Mouse (Mus musculus): ENCODE results near the gene Nwd1. TPM values are rescaled to one million over a fixed set of nuclear protein-coding genes. Genes with fewer than 3 reads are reported as not detected.

Nwd1 gene
- 10 to 100 TPM; 51.1 to 52.1 TPM for total RNA-seq (2021)
- long read RNA-seq, experiment 1, full-length matches to known transcripts: 2 of 25 reads
- long read RNA-seq, experiment 1, partial matches to known transcripts: 1 of 25 reads
- long read RNA-seq, experiment 1, other reads (novel, unspliced or antisense): 22 of 25 reads
- long read RNA-seq, experiment 2, full-length matches to known transcripts: 6 of 43 reads
- long read RNA-seq, experiment 2, partial matches to known transcripts: 2 of 43 reads
- long read RNA-seq, experiment 2, other reads (novel, unspliced or antisense): 35 of 43 reads

- no peak; the same call in 1 of the 2 replicates for TF ChIP-seq CTCF (conservative IDR thresholded peaks at IDR 0.05)
These were observed at the start of gene Nwd1 for GRCm38 (mm10) chr8:72646060-72646767. TSS of gene Nwd1 (plus strand) at chr8:72646711.

GRCm38 (mm10) chr8:72642885-72643284 is 3.6 kb upstream of the Nwd1 start:
- no peak overlapping the region for H3K4me3 ChIP-seq

More at GRCm38 (mm10) chr8:72646060-72646767, at the start of gene Nwd1:
- peak within 1 kb of the TSS; percentile 49 for H3K4me3 ChIP-seq
- peak within 1 kb of the TSS; percentile 93 for H3K27ac ChIP-seq
- peak; percentile 90 to 92 for DNase-seq (ENCODE audit: low spot score in 2 of 2)

GRCm38 (mm10) chr8:72644601-72645000 is 1.9 kb upstream of the Nwd1 start:
- peak; percentile 82 for TF ChIP-seq CTCF (conservative IDR thresholded peaks at IDR 0.05)
- no peak overlapping the region for H3K4me3 ChIP-seq
- no peak overlapping the region for H3K27ac ChIP-seq
- peak; percentile 53 to 61 for DNase-seq (ENCODE audit: low spot score in 2 of 2)

More at GRCm38 (mm10) chr8:72642885-72643284, 3.6 kb upstream of the Nwd1 start:
- H3K27ac ChIP-seq: no peak overlapping the region
- DNase-seq (ENCODE audit: low spot score in 2 of 2): no peak
- TF ChIP-seq CTCF (conservative IDR thresholded peaks at IDR 0.05): no peak

GRCm38 (mm10) chr8:72646768-72647143 is 245 bp downstream of the Nwd1 start:
- Histone ChIP-seq H3K4me3 (peak overlapping the region; percentile 49), H3K27ac (peak overlapping the region; percentile 93)
- no peak for TF ChIP-seq CTCF (conservative IDR thresholded peaks at IDR 0.05)
- no peak for DNase-seq (ENCODE audit: low spot score in 2 of 2)

GRCm38 (mm10) chr8:72650697-72651096 is 4.2 kb downstream of the Nwd1 start:
- DNase-seq (ENCODE audit: low spot score in 2 of 2): no peak
- TF ChIP-seq CTCF (conservative IDR thresholded peaks at IDR 0.05): no peak
- peak overlapping the region; percentile 93 for H3K27ac ChIP-seq
- peak overlapping the region; percentile 49; the same call in 1 of the 2 replicates for H3K4me3 ChIP-seq

- peak in 1 of 2 experiments; percentile 50 for DNase-seq (ENCODE audit: low spot score in 2 of 2)
- peak overlapping the region; percentile 85 for H3K27ac ChIP-seq
These were observed 8.3 kb downstream of the Nwd1 start for GRCm38 (mm10) chr8:72654565-72655521.

GRCm38 (mm10) chr8:72655522-72655912 is 9.0 kb downstream of the Nwd1 start:
- TF ChIP-seq CTCF (conservative IDR thresholded peaks at IDR 0.05): no peak
- DNase-seq (ENCODE audit: low spot score in 2 of 2): no peak
- no peak overlapping the region for H3K4me3 ChIP-seq
- H3K27ac ChIP-seq: peak overlapping the region; percentile 85

More at GRCm38 (mm10) chr8:72654565-72655521, 8.3 kb downstream of the Nwd1 start:
- TF ChIP-seq CTCF (conservative IDR thresholded peaks at IDR 0.05): peak; percentile 64
- no peak overlapping the region for H3K4me3 ChIP-seq

- peak; percentile 50 for TF ChIP-seq CTCF (conservative IDR thresholded peaks at IDR 0.05)
- DNase-seq (ENCODE audit: low spot score in 2 of 2): no peak
- Histone ChIP-seq H3K27ac (no peak overlapping the region), H3K4me3 (no peak overlapping the region)
These were observed 13.5 kb downstream of the Nwd1 start for GRCm38 (mm10) chr8:72659967-72660366.

- no peak for TF ChIP-seq CTCF (conservative IDR thresholded peaks at IDR 0.05)
- Histone ChIP-seq H3K4me3 (no peak overlapping the region), H3K27ac (no peak overlapping the region; the same call in 1 of the 2 replicates)
- DNase-seq (ENCODE audit: low spot score in 2 of 2): no peak
These were observed 17.7 kb downstream of the Nwd1 start for GRCm38 (mm10) chr8:72664107-72664652.

GRCm38 (mm10) chr8:72664757-72665156 is 18.2 kb downstream of the Nwd1 start:
- Histone ChIP-seq H3K27ac (no peak overlapping the region), H3K4me3 (no peak overlapping the region)
- DNase-seq (ENCODE audit: low spot score in 2 of 2): no peak
- TF ChIP-seq CTCF (conservative IDR thresholded peaks at IDR 0.05): no peak

GRCm38 (mm10) chr8:72665405-72665804 is 18.9 kb downstream of the Nwd1 start:
- no peak for DNase-seq (ENCODE audit: low spot score in 2 of 2)
- no peak overlapping the region for H3K27ac ChIP-seq
- H3K4me3 ChIP-seq: no peak overlapping the region
- no peak for TF ChIP-seq CTCF (conservative IDR thresholded peaks at IDR 0.05)

GRCm38 (mm10) chr8:72668925-72669324 is 22.4 kb downstream of the Nwd1 start:
- TF ChIP-seq CTCF (conservative IDR thresholded peaks at IDR 0.05): peak; percentile 40
- Histone ChIP-seq H3K27ac (no peak overlapping the region), H3K4me3 (no peak overlapping the region)
- DNase-seq (ENCODE audit: low spot score in 2 of 2): no peak
